Mouse (Mus musculus) embryonic fibroblast, embryonic 13.5 days (primary cell): Measurements from ENCODE around the gene Gm9733.

ENCODE experiments used
- CTCF ChIP-seq: IDR thresholded peaks from 2 replicates; pipeline ENCODE4 v1.5.1; 2011; ENCODE audit warnings: mild to moderate bottlenecking, control low read depth, low read length, moderate library complexity, borderline replicate concordance; ENCODE audit not compliant: insufficient read depth
- POLR2A ChIP-seq: IDR thresholded peaks from 2 replicates; pipeline ENCODE4 v1.6.1; 2011; ENCODE audit warnings: low read depth, mild to moderate bottlenecking, control low read depth, low read length, moderate library complexity

- TF ChIP-seq CTCF (no peak), POLR2A (no peak)
Observed at GRCm38 (mm10) chr3:15332063-15332462, at the start of gene Gm9733.
